Mouse (Mus musculus): ENCODE data around the gene Kdm4c. TPM values are rescaled to one million over a fixed set of nuclear protein-coding genes. Genes with fewer than 3 reads are reported as not detected.

Kdm4c gene
- total and polyA plus RNA-seq, 2 experiments from 2014 or later, result 7.6 to 8.1 TPM

DNA sequence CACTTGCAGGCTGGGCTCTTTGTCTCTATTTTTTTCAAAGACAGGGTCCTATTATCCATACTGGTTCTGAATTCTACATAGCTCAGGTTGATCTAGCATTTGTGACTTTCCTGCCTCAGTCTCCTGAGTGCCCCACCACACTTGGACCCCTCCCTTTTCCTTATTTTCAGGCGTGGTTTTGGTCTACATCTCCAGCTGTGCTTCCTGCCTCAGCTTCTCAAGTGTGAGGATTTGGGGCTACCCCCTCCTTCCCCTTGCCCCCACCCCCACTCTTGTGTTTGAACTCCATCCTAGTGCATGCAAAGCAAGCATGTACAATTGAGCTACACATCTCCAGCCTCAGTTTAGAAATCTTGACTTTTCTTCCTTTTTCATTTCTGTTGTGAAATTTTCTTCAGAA is 16.2 kb downstream of the Kdm4c start:
- no peak overlapping the region for H3K4me2 ChIP-seq (ENCODE audit: low read depth, low read length)
- H3K27ac ChIP-seq (ENCODE audit: low read depth), result no peak overlapping the region
- no peaks in the 10 kb centered on the region for H3K9me3 ChIP-seq (replicated peaks; ENCODE audit: control insufficient read depth, low read length)
- no peak for TF ChIP-seq EP300 (IDR thresholded peaks at IDR 0.05; ENCODE audit: low read depth)
- no peak for TF ChIP-seq CTCF (IDR thresholded peaks at IDR 0.05; ENCODE audit: low read depth)
- no peaks in the 10 kb centered on the region for H3K27me3 ChIP-seq (ENCODE audit: control insufficient read depth, insufficient read depth, low read length)
- H3K4me1 ChIP-seq (ENCODE audit: control insufficient read depth, insufficient read depth), result 0 out of 2 replicates have a peak, but pooled peaks cover 2% of the 10 kb centered on the region
- WGBS, result 43% methylated on average over 1 of the region's 1 CpGs
- H3K4me3 ChIP-seq (ENCODE audit: low read depth, low read length), result no peak overlapping the region
- no peak overlapping the region for H3K9ac ChIP-seq (replicated peaks; ENCODE audit: low read depth, low read length)
- DNase-seq (ENCODE audit: low spot score) (no peak), ATAC-seq (ENCODE audit: insufficient read depth, low read depth) (no peak)
- peaks cover 3% of the 10 kb centered on the region; the same call in 1 of the 2 replicates for H3K36me3 ChIP-seq (replicated peaks; ENCODE audit: control insufficient read depth, insufficient read depth, low read length)

GRCm38 (mm10) chr4:74259331-74259730 is 17.0 kb downstream of the Kdm4c start:
- DNase-seq (ENCODE audit: low spot score) (no peak), ATAC-seq (ENCODE audit: insufficient read depth, low read depth) (no peak)
- Histone ChIP-seq H3K27ac (ENCODE audit: low read depth) (no peak overlapping the region), H3K36me3 (replicated peaks; ENCODE audit: control insufficient read depth, insufficient read depth, low read length) (peaks cover 6% of the 10 kb centered on the region; the same call in 1 of the 2 replicates), H3K4me2 (ENCODE audit: low read depth, low read length) (no peak overlapping the region), H3K4me3 (ENCODE audit: low read depth, low read length) (no peak overlapping the region), H3K4me1 (ENCODE audit: control insufficient read depth, insufficient read depth) (no peaks in the 10 kb centered on the region), H3K9me3 (replicated peaks; ENCODE audit: control insufficient read depth, low read length) (no peaks in the 10 kb centered on the region), H3K9ac (replicated peaks; ENCODE audit: low read depth, low read length) (no peak overlapping the region), H3K27me3 (ENCODE audit: control insufficient read depth, insufficient read depth, low read length) (no peaks in the 10 kb centered on the region)
- WGBS, result 29% methylated on average over 3 of the region's 3 CpGs
- TF ChIP-seq EP300 (IDR thresholded peaks at IDR 0.05; ENCODE audit: low read depth) (no peak), CTCF (IDR thresholded peaks at IDR 0.05; ENCODE audit: low read depth) (no peak)

- DNase-seq (ENCODE audit: low spot score) (no peak), ATAC-seq (ENCODE audit: insufficient read depth, low read depth) (no peak)
- H3K27me3 ChIP-seq (ENCODE audit: control insufficient read depth, insufficient read depth, low read length), result no peaks in the 10 kb centered on the region
- TF ChIP-seq CTCF (IDR thresholded peaks at IDR 0.05; ENCODE audit: low read depth) (no peak), EP300 (IDR thresholded peaks at IDR 0.05; ENCODE audit: low read depth) (no peak)
- H3K4me1 ChIP-seq (ENCODE audit: control insufficient read depth, insufficient read depth), result no peaks in the 10 kb centered on the region
- H3K4me2 ChIP-seq (ENCODE audit: low read depth, low read length), result no peak overlapping the region
- no peak overlapping the region for H3K9ac ChIP-seq (replicated peaks; ENCODE audit: low read depth, low read length)
- no peak overlapping the region for H3K4me3 ChIP-seq (ENCODE audit: low read depth, low read length)
- no peak overlapping the region for H3K27ac ChIP-seq (ENCODE audit: low read depth)
- peaks cover 6% of the 10 kb centered on the region; the same call in 1 of the 2 replicates for H3K36me3 ChIP-seq (replicated peaks; ENCODE audit: control insufficient read depth, insufficient read depth, low read length)
- H3K9me3 ChIP-seq (replicated peaks; ENCODE audit: control insufficient read depth, low read length), result no peaks in the 10 kb centered on the region
Observed at GRCm38 (mm10) chr4:74261879-74262278, 19.6 kb downstream of the Kdm4c start.

DNA sequence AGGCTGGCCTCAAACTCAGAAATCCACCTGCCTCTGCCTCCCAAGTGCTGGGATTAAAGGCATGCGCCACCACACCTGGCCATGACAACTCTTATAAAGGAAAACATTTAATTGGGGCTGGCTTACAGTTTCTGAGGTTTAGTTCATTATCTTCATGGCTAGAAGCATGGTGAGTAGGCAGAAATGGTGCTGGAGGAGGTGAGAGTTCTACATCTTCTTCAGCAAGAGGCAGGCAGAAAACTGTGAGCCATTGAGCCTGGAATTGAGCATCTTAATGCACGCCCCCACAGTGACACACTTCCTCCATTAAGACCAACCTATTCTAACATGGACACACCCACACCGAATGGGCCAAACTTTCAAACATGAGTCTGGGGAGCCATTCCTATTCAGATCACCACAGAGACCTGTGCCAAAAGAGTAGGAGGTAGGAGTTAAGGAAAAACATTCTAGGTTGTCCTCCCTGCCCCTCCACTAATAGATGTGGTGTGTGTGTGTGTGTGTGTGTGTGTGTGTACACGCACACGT is 22.2 kb downstream of the Kdm4c start:
- 86% methylated on average over 5 of the region's 5 CpGs for WGBS
- DNase-seq (ENCODE audit: low spot score), result no peak

DNA sequence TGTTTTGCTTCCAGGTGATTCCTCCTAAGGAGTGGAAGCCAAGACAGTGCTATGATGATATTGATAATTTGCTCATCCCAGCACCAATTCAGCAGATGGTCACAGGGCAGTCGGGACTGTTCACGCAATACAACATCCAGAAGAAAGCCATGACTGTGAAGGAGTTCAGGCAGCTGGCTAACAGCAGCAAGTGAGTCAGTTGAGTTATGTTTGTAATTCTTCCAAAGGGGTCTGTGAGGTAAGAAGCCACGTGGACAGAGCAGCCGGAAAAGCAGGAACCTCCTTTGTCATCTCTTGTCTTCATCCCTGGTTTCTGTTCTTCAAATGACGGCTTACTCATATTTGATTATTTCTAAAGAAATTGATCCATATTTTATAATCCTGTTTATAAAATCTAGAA is 28.9 kb downstream of the Kdm4c start:
- 76% methylated on average over 5 of the region's 5 CpGs for whole genome bisulfite sequencing
- Histone ChIP-seq H3K4me2 (ENCODE audit: low read depth, low read length) (no peak overlapping the region), H3K9ac (replicated peaks; ENCODE audit: low read depth, low read length) (no peak overlapping the region), H3K27ac (ENCODE audit: low read depth) (no peak overlapping the region), H3K27me3 (ENCODE audit: control insufficient read depth, insufficient read depth, low read length) (no peaks in the 10 kb centered on the region), H3K4me1 (ENCODE audit: control insufficient read depth, insufficient read depth) (no peaks in the 10 kb centered on the region), H3K9me3 (replicated peaks; ENCODE audit: control insufficient read depth, low read length) (no peaks in the 10 kb centered on the region), H3K4me3 (ENCODE audit: low read depth, low read length) (no peak overlapping the region), H3K36me3 (replicated peaks; ENCODE audit: control insufficient read depth, insufficient read depth, low read length) (peaks cover 8% of the 10 kb centered on the region; the same call in 1 of the 2 replicates)
- DNase-seq (ENCODE audit: low spot score) (no peak), ATAC-seq (ENCODE audit: insufficient read depth, low read depth) (no peak)
- TF ChIP-seq CTCF (IDR thresholded peaks at IDR 0.05; ENCODE audit: low read depth), result no peak

More for the DNA sequence above, 22.2 kb downstream of the Kdm4c start:
- Histone ChIP-seq H3K9ac (replicated peaks; ENCODE audit: low read depth, low read length) (no peak overlapping the region), H3K27me3 (ENCODE audit: control insufficient read depth, insufficient read depth, low read length) (no peaks in the 10 kb centered on the region), H3K36me3 (replicated peaks; ENCODE audit: control insufficient read depth, insufficient read depth, low read length) (peaks cover 11% of the 10 kb centered on the region), H3K4me2 (ENCODE audit: low read depth, low read length) (no peak overlapping the region), H3K27ac (ENCODE audit: low read depth) (no peak overlapping the region), H3K4me3 (ENCODE audit: low read depth, low read length) (no peak overlapping the region), H3K9me3 (replicated peaks; ENCODE audit: control insufficient read depth, low read length) (no peaks in the 10 kb centered on the region), H3K4me1 (ENCODE audit: control insufficient read depth, insufficient read depth) (no peaks in the 10 kb centered on the region)
- TF ChIP-seq CTCF (IDR thresholded peaks at IDR 0.05; ENCODE audit: low read depth), result no peak
- no peak for TF ChIP-seq EP300 (IDR thresholded peaks at IDR 0.05; ENCODE audit: low read depth)
- no peak for ATAC-seq (ENCODE audit: insufficient read depth, low read depth)

DNA sequence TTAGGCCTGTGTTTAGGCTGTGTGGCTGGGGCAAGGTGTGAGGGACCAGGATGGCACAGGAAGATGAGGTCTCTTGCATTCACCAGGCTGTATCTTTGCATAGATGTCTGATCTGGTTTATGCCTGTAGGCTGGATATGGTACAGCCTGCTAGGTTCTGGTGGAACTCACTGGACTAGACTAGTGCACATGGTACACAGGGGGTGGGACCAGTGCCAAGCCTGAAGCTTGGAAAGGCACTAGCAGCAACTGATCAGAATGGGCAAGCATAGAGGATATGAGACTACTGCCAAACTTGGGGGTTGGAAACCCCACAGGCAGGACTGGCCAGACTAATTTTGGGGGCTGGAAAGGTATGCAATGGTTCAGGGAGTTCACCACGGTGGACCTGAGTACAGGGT is 35.2 kb downstream of the Kdm4c start:
- H3K4me3 ChIP-seq (ENCODE audit: low read depth, low read length), result no peak overlapping the region
- 71% methylated on average over 1 of the region's 1 CpGs for WGBS
- H3K4me1 ChIP-seq (ENCODE audit: control insufficient read depth, insufficient read depth), result no peaks in the 10 kb centered on the region
- peaks cover 5% of the 10 kb centered on the region; the same call in 1 of the 2 replicates for H3K36me3 ChIP-seq (replicated peaks; ENCODE audit: control insufficient read depth, insufficient read depth, low read length)
- no peak overlapping the region for H3K9ac ChIP-seq (replicated peaks; ENCODE audit: low read depth, low read length)
- ATAC-seq (ENCODE audit: insufficient read depth, low read depth) (no peak), DNase-seq (ENCODE audit: low spot score) (no peak)
- H3K27me3 ChIP-seq (ENCODE audit: control insufficient read depth, insufficient read depth, low read length), result no peaks in the 10 kb centered on the region
- TF ChIP-seq EP300 (IDR thresholded peaks at IDR 0.05; ENCODE audit: low read depth), result no peak
- H3K4me2 ChIP-seq (ENCODE audit: low read depth, low read length), result no peak overlapping the region
- H3K9me3 ChIP-seq (replicated peaks; ENCODE audit: control insufficient read depth, low read length), result no peaks in the 10 kb centered on the region
- H3K27ac ChIP-seq (ENCODE audit: low read depth), result no peak overlapping the region

All from heart, postnatal 0 days (tissue).